Mouse (Mus musculus): ENCODE results near the gene Igsf6.
A peak's percentile ranks its signal among the peaks of the same experiment; 100 is the strongest.
"Not testable (repeated sequence)": the region's sequence is repeated elsewhere in the genome, so short reads cannot be mapped to it uniquely, and the experiment has no call there.

The Igsf6 gene

DNA sequence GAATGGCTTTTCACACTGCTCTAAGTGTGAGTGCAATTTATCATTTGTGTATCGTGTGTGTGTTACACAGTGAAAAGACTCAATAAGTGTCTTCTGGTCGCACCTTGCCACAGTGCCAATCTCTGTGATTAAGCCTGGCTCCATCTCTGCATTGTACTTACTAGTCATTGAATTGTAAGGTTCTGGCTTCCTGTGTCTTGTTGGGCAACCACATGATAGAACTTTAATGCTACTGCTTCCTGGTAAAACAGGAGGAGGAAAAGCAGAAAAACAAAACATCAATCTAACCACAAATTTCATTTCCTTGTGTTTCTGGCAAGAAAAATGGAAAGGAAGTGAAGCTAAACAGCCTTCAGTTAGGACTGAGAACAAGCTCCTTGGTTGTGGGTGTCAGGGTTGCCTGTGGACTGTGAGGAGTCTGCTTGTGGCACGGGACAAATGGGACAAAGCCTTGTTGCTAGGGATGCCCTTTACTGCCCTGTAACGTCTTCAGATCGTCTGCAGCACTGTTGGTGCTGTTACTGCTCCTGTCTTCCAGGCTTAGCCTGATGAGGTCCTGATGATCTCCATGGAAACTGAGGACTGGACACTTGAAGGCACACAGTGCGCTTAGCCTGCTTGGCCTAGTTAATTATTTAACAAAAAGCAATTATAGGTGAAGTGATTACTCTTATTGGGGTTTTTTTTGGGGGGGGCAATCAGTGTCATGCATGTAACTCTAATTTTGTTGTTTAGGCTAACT is 14.7 kb downstream of the Igsf6 start:
- no peak for DNase-seq (ENCODE audit: extremely low spot score, low spot score)

GRCm38 (mm10) chr7:121053071-121053470 is 21.3 kb downstream of the Igsf6 start:
- no peak for DNase-seq (ENCODE audit: extremely low spot score, low spot score)

DNA sequence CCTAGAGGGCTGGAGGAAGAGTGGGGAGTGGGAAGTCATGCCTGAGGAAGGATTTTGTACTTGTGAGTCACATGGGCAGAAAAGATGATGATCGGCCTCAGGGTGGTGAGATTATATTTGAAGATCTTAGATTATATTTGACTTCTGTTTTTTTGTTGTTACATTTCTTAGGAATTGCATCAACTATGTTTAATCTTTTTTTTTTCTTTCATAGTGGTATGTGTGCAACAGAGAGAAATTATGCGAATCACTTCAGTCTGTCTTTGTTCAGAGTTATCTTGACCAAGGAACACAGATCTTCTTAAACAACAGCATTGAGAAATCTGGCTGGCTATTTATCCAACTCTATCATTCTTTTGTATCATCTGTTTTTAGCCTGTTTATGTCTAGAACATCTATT is 26.7 kb downstream of the Igsf6 start:
- DNase-seq (ENCODE audit: extremely low spot score, low spot score), result no peak

DNA sequence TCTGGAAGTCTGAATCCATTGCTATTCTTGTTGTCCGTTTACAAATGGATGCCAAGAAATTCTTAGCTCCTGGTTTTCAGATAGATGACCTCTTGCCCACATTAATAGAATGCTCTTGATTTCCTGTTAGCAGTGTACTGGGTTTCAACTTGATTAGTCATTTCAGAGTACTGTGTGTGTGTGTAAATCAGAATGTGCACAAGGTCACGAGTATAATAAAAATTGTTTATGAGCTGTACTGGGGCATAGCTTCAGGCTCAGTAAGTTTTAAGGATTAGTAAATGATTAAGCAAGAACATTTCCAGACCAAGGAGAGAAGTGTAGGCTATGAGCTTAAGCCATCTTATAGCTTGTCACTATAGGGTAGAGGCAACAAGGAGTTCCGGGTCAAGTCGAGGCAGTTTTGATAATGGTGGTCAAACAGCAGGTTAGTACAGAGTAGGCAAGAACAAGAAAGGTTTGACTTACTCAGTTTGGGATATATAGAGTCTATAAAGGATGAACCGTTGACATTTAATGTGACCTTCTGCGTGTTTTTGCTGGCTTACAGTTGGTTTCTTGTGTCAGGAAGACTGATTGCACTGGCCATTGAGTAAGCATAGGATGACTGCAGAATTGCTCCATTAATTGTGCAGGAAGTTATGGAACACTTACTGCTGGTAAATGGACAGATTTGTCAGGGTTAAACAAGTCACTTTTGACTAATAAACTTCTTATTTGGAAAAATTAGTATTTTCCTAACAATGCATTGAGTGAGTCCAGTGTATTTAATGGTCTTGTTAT is 28.5 kb downstream of the Igsf6 start:
- no peak for DNase-seq (ENCODE audit: extremely low spot score, low spot score)

DNA sequence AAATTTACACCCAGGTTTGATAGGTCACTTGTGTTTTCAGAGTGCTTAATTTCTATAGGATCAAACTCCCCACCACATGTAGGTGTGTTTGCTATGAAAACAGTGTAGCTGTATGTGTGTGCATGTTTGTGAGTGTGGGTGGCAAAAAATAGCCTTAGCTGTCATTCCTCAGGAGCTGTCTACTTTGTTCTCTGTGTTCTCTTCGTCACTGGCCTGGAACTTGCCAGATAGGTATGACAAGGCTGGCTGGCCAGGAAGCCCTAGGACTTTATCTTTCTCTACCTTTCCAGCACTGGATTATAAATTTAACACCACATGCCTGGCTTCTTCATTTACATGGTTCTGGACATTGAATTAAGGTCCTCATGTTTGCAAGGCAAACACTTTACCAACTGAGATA is 30.1 kb downstream of the Igsf6 start:
- DNase-seq (ENCODE audit: extremely low spot score, low spot score), result no peak

DNA sequence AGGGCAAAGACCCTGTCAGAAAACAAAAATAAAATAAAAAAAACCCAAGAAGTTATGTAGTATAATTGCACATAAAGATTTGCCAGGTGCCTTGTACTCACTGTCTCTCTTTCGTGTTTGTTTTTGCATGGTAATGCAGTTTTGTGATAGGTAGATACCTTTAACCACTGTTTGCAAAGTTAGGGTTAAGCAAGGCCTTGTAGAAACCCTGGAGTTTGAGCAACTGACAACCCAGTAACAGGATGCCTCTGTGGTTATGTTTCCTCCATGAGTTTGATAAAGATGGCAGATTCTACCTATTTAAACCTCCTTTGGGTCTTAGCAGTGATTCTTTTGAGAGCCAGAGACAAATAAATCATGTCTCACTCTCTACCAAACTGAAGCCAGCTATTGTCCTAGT is 30.9 kb downstream of the Igsf6 start:
- DNase-seq (ENCODE audit: extremely low spot score, low spot score), result no peak

GRCm38 (mm10) chr7:121043004-121043403 is 31.4 kb downstream of the Igsf6 start:
- DNase-seq (ENCODE audit: extremely low spot score, low spot score), result no peak

DNA sequence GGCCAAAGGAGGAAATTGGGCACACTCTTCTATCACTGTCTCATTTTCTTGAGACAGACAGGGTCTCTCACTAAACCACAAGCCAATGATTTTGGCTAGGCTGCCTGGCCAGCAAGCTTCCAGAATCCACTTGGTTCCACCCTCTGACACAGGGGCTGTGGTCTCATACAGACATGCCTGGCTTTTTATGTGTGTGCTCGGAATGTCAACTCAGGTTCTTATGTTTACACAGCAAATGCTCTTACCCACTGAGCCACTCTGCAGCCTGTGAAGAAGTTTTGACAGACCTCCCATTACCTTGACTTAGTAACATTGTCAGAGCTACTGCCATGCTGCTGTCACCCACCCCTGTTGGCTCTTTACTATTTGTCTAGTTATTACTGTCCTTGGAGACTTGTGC is 32.4 kb downstream of the Igsf6 start:
- DNase-seq (ENCODE audit: extremely low spot score, low spot score), result no peak

DNA sequence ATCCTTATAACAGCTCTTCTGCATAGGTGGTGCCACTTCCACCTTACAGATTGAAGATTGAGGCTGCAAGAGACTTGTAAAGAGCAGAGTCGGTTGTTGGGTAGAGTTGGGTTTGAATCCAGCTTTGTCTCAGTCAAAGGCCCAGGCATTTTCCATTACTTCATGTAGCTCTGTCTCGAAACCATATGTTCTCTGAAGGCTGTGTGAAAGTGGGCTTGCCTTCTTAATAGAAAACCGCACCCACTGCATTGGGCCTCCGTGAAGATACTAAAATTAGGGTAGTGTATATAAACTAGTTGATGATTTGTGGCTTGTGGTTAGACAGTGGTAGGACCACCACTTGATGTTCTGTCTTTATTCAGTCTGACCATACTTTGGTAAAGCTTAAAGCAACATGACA is 33.8 kb downstream of the Igsf6 start:
- DNase-seq (ENCODE audit: extremely low spot score, low spot score), result no peak

GRCm38 (mm10) chr7:121035161-121035721 is 39.1 kb downstream of the Igsf6 start:
- peak; percentile 75 for DNase-seq (ENCODE audit: extremely low spot score, low spot score)

- DNase-seq (ENCODE audit: extremely low spot score, low spot score), result no peak
Observed at GRCm38 (mm10) chr7:121034701-121035141, 39.7 kb downstream of the Igsf6 start.

DNA sequence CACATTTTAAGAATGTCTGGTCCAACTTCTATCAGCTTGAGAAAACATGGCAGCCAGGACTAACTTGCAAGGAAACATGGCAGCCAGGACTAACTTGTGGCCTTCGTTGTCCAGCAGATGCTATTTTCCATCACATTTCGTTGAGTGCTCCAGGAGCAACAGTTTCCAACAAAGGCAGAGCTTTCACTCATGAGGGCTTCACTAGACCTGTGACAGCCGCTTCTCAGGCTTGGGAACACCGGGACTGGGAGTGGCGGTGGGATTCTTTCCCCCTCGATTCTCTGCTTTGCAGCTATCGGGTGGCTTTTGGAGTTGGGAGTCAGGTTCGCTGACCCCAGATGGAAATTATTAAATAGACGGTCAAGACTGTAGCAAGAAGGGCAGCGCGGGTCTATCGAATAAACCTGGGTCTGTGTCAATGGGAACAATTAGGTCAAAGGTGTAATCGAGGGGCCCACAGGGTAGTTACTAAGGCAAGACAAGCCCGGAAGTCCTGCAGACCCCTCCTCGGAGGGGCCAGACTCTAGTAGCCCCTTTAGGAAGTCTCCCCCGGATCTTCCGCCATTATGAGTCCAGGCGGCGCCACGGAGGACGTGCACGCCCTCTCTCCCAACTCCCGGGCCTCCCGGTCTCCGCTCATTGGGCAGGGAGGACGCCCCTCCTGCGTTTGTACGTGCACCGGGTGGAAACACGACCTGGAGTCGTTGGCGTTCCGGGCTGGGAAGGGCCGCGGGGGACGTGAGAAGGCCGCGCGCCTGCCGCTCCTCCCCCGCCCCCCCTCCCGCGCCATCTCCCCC is 40.3 kb downstream of the Igsf6 start, which contains the start of gene Mettl9:
Gene Mettl9, plus strand, starts transcription at position 590 of the 797 bp plus-strand sequence.
- peak; percentile 99 for DNase-seq (ENCODE audit: extremely low spot score, low spot score)

GRCm38 (mm10) chr7:121029947-121030346 is 44.4 kb downstream of the Igsf6 start:
- DNase-seq (ENCODE audit: extremely low spot score, low spot score), result not testable (repeated sequence)

- no peak for DNase-seq (ENCODE audit: extremely low spot score, low spot score)
Observed at GRCm38 (mm10) chr7:121026300-121026699, 48.1 kb downstream of the Igsf6 start.

DNA sequence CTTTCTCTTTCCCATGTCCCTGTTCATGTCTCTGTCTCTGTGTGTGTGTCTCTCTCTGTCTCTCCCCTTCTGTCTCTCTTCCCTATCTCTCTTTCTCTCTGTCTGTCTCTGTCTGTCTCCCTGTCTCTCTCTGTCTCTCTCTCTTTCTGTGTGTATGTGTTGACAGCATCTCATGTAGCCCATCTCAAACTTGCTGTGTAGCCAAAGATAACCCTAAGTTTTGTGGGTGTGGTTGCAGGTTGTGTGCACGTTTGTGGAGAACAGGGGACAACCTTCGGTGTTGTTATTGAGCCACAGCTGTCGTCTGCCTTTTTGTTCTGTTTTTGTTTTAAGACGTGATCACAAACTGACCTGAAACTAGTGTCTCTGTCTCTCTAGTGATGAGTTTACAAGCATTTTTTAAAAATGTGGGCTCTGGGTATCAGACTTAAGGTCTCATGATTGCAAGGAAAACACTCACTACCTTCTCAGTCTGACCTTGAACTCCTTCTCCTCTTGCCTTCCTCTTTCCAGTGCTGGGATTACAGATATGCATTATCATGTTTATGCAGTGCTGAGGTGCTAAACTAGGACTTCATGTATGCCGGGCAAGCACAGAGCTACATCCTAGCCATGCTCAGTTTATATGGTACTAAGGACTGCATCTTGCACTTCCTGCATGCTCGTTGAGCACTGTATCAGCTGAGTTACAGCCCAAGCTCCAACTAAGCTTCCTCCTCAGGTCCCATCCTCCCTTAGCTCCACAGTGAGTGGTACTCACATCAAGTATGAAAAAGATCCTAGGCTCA is 49.0 kb downstream of the Igsf6 start:
- DNase-seq (ENCODE audit: extremely low spot score, low spot score), result no peak

- DNase-seq (ENCODE audit: extremely low spot score, low spot score), result no peak
Observed at GRCm38 (mm10) chr7:121020277-121020676, 54.1 kb downstream of the Igsf6 start.

DNA sequence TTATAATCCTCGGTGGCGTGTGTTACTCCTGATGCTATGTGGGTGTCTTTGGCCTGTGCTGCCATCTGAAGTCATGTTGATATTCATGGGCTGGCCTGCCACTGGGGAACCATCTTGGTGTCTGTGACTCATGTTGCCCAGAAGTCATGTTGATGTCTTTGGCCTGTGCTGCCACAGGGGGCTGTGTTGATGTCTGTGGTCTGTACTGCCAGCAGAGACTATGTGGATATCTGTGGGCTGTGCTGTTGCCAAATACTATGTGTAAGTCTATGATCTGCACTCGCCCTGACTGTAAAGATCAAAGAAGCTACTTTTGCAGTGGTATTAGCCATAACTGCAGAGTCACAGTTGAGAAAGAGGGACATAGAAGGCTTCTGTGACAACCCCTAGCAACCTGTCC is 55.6 kb downstream of the Igsf6 start:
- no peak for DNase-seq (ENCODE audit: extremely low spot score, low spot score)

DNA sequence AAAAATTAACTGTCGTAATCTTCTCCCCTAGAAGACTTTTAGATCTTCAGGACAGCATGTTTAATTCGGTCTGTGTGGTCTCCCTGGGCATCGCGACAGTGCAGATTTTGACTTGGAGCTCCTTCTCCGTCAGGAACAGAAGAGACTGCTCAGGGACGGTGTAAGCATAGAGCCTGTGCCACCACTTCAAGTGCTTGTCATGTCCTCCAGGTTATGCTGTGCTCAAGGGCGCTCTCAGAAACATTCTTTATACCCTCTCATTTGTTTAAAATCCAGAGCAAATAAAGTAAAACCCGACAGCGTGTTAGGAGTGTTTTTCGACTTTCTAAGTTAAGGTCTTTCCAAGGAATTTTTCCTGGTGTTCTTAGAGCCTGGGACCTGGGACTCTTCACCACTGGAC is 59.9 kb downstream of the Igsf6 start:
- DNase-seq (ENCODE audit: extremely low spot score, low spot score), result no peak
